Mouse (Mus musculus) thymus, adult 2 months (tissue): ENCODE measurements at regions not wholly inside any gene's neighbourhood (a gene's known extent, or its start where the extent isn't known, plus 50 kb on each side); places are given as distances from the start of the nearest gene placed in this dataset.

Experiments
- DNase-seq: peaks from one replicate; pipeline ENCODE4 v3.0.0; 2021
- H3K27ac ChIP-seq: fragments of 200-500 bp; 2 replicates; pipeline ENCODE4 v1.5.1; 2012; ENCODE audit warnings: low read length, control low read depth; ENCODE audit not compliant: control insufficient read depth, insufficient read depth
- H3K27me3 ChIP-seq: fragments of 200-500 bp; 2 replicates; pipeline ENCODE4 v1.6.1; 2012; ENCODE audit warnings: mild to moderate bottlenecking, low read length, moderate library complexity, mixed read lengths; ENCODE audit not compliant: control insufficient read depth, insufficient read depth
- H3K36me3 ChIP-seq: fragments of 200-500 bp; 2 replicates; pipeline ENCODE4 v1.6.1; 2012; ENCODE audit warnings: mild to moderate bottlenecking, low read length, moderate library complexity; ENCODE audit not compliant: control insufficient read depth, insufficient read depth
- H3K4me1 ChIP-seq: fragments of 200-500 bp; replicated peaks from 2 replicates; pipeline ENCODE4 v1.6.1; 2012; ENCODE audit warnings: low read length; ENCODE audit not compliant: control insufficient read depth, insufficient read depth
- H3K4me3 ChIP-seq: fragments of 200-500 bp; 2 replicates; pipeline ENCODE4 v1.5.1; 2012; ENCODE audit warnings: mild to moderate bottlenecking, low read length, control low read depth, moderate library complexity; ENCODE audit not compliant: control insufficient read depth, insufficient read depth
- CTCF ChIP-seq: fragments of 200-500 bp; IDR thresholded peaks from 2 replicates; pipeline ENCODE4 v1.5.1; 2012; ENCODE audit warnings: mild to moderate bottlenecking, control low read depth, low read length, moderate library complexity, borderline replicate concordance; ENCODE audit not compliant: control insufficient read depth, poor library complexity, insufficient read depth; ENCODE audit errors: extremely low read depth
- POLR2A ChIP-seq: fragments of 200-500 bp; IDR thresholded peaks from 2 replicates; pipeline ENCODE4 v1.6.1; 2012; ENCODE audit warnings: mild to moderate bottlenecking, low read length, control low read depth, moderate library complexity; ENCODE audit not compliant: control insufficient read depth, poor library complexity, insufficient read depth; ENCODE audit errors: extremely low read depth
- WGBS: fragments of 180-500 bp; shearing (Covaris S2); methylation state at CpG from one replicate; pipeline ENCODE4 v1.1.7; 2018; 5-methylcytosine and 5-hydroxymethylcytosine counted together

DNA sequence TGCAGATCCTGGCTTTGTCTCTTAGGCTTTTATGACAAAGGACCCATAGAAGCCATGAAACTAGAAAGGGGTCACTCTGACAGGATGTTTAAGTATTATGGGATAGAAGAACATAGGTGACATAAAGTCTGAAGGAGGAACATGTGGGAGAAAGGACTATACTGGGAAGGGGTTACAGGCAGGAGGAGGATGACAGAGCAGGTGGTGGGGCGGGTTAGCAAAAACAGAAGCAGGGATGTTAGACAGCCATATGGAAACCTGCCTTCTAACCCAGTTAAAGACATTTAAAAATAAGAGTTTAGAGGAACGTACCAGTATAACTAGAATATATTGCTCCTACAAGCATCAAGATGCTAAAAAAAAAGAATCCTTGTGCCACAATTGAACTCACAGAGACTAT is 438.9 kb upstream of the Htr2a start:
- H3K4me3 ChIP-seq: no peak overlapping the region
- no peak overlapping the region for H3K27ac ChIP-seq
- TF ChIP-seq CTCF (no peak), POLR2A (no peak)
- no peaks in the 10 kb centered on the region for H3K27me3 ChIP-seq
- no peaks in the 10 kb centered on the region for H3K4me1 ChIP-seq
- WGBS: 91% methylated on average over 2 of the region's 2 CpGs
- no peaks in the 10 kb centered on the region for H3K36me3 ChIP-seq
- no peak for DNase-seq

DNA sequence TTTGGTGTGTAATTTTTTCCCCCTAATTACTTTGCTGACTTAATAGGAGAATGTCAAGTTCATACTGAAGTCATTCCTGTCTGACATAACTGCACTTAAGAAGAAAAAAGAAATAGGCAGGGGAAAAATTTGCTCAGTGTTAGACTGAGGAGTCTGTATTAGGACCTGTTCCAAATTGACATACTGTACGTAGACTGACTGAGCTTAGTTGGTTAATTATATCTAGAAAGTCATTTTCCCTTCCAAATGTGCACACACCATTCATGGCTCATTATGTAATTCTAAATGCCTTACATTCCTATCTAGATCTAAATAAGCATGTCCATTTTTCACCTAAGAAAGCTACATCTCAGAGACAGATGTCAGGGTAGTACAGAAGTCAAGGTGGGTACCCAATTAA is 435.6 kb upstream of the Htr2a start:
- Histone ChIP-seq H3K36me3 (no peaks in the 10 kb centered on the region), H3K27ac (no peak overlapping the region), H3K4me3 (no peak overlapping the region), H3K4me1 (no peaks in the 10 kb centered on the region), H3K27me3 (no peaks in the 10 kb centered on the region)
- WGBS: 92% methylated on average over 1 of the region's 1 CpGs
- TF ChIP-seq CTCF (no peak), POLR2A (no peak)
- DNase-seq: no peak

DNA sequence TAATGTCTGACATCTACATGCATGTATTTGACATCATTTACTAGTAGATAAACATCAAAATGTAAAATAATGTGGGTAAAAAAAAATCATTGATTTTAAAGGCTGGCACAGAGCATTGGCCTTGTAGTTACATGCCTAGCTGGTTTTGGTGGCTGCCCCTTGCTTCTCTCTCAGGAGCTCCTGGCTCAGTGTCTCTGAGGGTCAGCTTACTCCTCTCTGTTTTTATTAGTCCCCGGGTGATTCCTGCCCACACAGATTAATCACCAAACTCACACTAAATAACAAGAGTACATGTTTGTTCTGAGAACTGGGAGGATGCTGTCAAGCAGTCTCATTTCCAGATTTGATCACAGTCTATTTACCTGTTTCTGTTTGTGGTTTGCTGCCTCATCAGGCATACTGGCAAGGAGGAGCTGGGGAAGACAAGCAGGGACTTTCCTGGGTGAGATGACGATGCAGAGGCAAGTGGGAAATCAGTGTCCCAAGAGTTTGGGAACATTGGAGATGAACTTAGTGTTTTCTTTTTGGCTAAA is 422.7 kb upstream of the Htr2a start:
- Histone ChIP-seq H3K27me3 (no peaks in the 10 kb centered on the region), H3K4me3 (no peak overlapping the region), H3K27ac (no peak overlapping the region), H3K36me3 (no peaks in the 10 kb centered on the region), H3K4me1 (no peaks in the 10 kb centered on the region)
- 88% methylated on average over 2 of the region's 2 CpGs for WGBS
- TF ChIP-seq POLR2A (no peak), CTCF (no peak)
- no peak for DNase-seq

DNA sequence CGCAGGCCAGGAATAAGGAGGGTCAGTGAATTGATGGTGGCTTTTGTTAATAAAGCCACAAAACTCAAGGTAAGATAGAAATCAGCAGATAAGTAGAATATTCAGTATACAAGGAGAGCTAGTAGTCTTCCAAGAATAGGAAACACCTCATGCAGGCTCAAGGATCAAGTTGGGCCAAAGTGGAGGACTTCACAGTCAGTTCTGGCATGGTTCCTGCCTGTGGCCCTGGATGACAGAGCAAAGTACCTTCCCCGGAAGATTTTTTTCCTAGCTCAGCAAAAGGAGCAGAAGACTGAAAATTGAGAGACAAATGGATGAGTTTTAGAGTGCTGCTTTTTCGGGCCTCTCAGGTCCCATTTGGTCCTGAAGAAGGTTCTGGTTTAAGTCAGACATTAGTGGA is 420.9 kb upstream of the Htr2a start:
- WGBS: 93% methylated on average over 3 of the region's 3 CpGs
- no peak overlapping the region for H3K27ac ChIP-seq
- TF ChIP-seq CTCF (no peak), POLR2A (no peak)
- no peaks in the 10 kb centered on the region for H3K27me3 ChIP-seq
- no peak for DNase-seq
- H3K4me3 ChIP-seq: no peak overlapping the region
- H3K36me3 ChIP-seq: no peaks in the 10 kb centered on the region
- H3K4me1 ChIP-seq: no peaks in the 10 kb centered on the region

DNA sequence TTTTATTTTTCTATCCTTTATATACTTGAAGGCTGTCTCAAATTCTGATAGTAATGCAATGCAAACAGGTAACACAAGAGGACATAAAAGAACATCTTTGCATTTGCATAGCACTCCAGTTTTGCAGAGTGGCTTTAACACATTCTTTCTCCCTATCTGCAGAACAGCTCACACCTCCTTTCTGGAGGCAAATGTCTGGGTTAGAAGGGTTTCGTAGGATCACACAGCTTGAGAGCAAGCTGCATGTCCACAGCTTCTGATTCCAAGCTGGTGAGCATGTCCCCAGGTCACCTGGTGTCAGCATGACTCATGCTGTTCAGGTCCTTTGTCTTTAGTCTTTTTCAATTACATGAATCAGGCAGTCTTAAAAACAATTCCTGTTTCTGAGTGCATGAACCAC is 418.5 kb upstream of the Htr2a start:
- 91% methylated on average over 1 of the region's 1 CpGs for WGBS
- Histone ChIP-seq H3K27ac (no peak overlapping the region), H3K4me1 (no peaks in the 10 kb centered on the region), H3K27me3 (no peaks in the 10 kb centered on the region), H3K36me3 (no peaks in the 10 kb centered on the region), H3K4me3 (no peak overlapping the region)
- no peak for TF ChIP-seq CTCF
- no peak for TF ChIP-seq POLR2A
- DNase-seq: no peak

DNA sequence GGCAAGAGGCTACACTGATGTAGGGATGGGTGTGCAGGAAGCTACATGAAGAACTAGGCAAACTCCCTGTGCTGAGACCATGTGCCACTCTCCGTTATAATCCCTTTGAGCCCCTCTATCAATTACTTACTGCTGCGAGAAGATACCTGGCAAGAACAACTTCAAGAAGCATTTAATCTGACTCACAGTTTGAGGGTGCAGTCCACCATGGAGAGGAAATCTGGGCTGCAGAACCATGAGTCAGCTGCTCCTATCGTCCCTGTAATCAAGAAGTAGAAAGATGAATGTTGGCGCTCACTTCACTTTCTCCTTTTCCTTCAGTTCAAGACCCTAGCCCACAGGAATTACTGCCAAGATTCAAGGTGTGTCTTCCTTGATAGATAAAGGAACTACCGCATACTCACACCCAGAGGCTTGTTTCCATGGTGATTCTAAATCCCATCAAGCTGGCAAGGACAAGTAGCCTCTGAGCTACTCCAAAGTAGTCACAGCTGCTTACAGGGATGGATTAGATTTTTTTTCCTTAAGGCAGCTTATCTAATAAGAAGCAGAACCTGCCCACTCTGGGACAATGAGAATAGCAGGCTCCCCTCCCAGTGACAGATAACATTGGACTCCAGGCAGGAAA is 411.0 kb upstream of the Htr2a start:
- Histone ChIP-seq H3K4me1 (no peaks in the 10 kb centered on the region), H3K27me3 (no peaks in the 10 kb centered on the region), H3K27ac (no peak overlapping the region), H3K4me3 (no peak overlapping the region), H3K36me3 (no peaks in the 10 kb centered on the region)
- no peak for DNase-seq
- TF ChIP-seq CTCF (no peak), POLR2A (no peak)
- WGBS: 81% methylated on average over 5 of the region's 5 CpGs

DNA sequence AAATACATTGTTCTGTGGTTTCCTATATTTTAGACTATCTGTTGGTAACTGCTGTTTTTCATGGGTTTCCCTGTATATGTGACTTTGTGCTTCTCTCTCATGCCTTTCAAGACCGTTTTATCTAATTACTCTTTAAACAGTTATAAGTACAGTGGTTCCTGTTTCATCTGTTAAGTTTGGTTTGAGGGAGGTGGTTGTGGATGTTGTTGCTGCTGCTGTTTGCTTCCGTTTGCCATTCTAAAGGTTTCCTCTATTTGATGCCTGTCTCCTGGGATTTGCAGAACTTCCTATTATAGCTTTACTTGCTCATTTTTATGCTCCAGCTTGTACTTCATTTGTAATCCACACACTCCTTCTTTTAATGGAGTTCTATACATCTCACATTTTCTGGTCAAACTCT is 400.4 kb upstream of the Htr2a start:
- no peaks in the 10 kb centered on the region for H3K27me3 ChIP-seq
- TF ChIP-seq POLR2A (no peak), CTCF (no peak)
- WGBS: 14% methylated on average over 2 of the region's 2 CpGs
- no peaks in the 10 kb centered on the region for H3K36me3 ChIP-seq
- no peak overlapping the region for H3K27ac ChIP-seq
- DNase-seq: no peak
- H3K4me3 ChIP-seq: no peak overlapping the region
- no peaks in the 10 kb centered on the region for H3K4me1 ChIP-seq
